Mouse (Mus musculus) left cerebral cortex, adult 18-20 months (tissue): Measurements from ENCODE around the gene Tmem127. TPM values are rescaled to one million over a fixed set of nuclear protein-coding genes. Genes with fewer than 3 reads are reported as not detected.

Experiments used
- DNase-seq, 2 experiments: peaks; one replicate each; pipeline ENCODE4 v3.0.0; 2021 to 2022; ENCODE audit warnings: low spot score in 2 of 2, mixed read lengths in 1 of 2
- total RNA-seq, 2 experiments: library from RNA; stranded (reverse); gene quantifications; 2 replicates each; pipeline ENCODE4 v1.2.3; 2021

The Tmem127 gene
- total RNA-seq, 2 experiments from 2014 or later: 78.9 to 88.5 TPM

- DNase-seq: no peak
Observed at GRCm38 (mm10) chr2:127310246-127310645, 62.5 kb downstream of the Tmem127 start.

- no peak for DNase-seq
Observed at GRCm38 (mm10) chr2:127310685-127311084, 63.0 kb downstream of the Tmem127 start.

Other genes with a start within 250 kb of the Tmem127 start
- gene Ap4e1, start 239.2 kb upstream of the Tmem127 start, total RNA-seq: 10 to 100 TPM; 11.3 to 11.4 TPM
- gene Blvra, start 177.2 kb upstream of the Tmem127 start, total RNA-seq: 10 to 100 TPM; 28.3 to 29.1 TPM
- gene Ncaph, start 114.0 kb upstream of the Tmem127 start, total RNA-seq: 1 to 10 TPM in 1 of 2 experiments, under 1 TPM in 1; 0.91 to 1.0 TPM
- 1 to 10 TPM; 2.1 to 3.4 TPM for gene Itpripl1, start 104.5 kb upstream of the Tmem127 start, total RNA-seq
- under 1 TPM; 0.49 to 0.53 TPM for gene 1810024B03Rik, start 39.6 kb upstream of the Tmem127 start, total RNA-seq
- 10 to 100 TPM; 88.7 to 89.3 TPM for gene Snrnp200, start 39.5 kb upstream of the Tmem127 start, total RNA-seq
- gene Ciao1, start 92 bp upstream of the Tmem127 start, total RNA-seq: 10 to 100 TPM; 80.7 to 84.2 TPM
- 100 to 1,000 TPM; 100 to 104 TPM for gene Stard7, start 22.3 kb downstream of the Tmem127 start, total RNA-seq
- 1 to 10 TPM; 2.1 to 2.6 TPM for gene Dusp2, start 88.3 kb downstream of the Tmem127 start, total RNA-seq
- gene Astl, start 90.7 kb downstream of the Tmem127 start, total RNA-seq: not detected
- gene Adra2b, start 115.3 kb downstream of the Tmem127 start, total RNA-seq: 1 to 10 TPM in 1 of 2 experiments, under 1 TPM in 1; 0.60 to 1.0 TPM
- under 1 TPM; 0.30 to 0.49 TPM for gene Gpat2, start 177.3 kb downstream of the Tmem127 start, total RNA-seq
- 10 to 100 TPM; 18.3 to 19.4 TPM for gene Fahd2a, start 196.7 kb downstream of the Tmem127 start, total RNA-seq